Mouse (Mus musculus): ENCODE results near the gene Ubqln1. TPM values are rescaled to one million over a fixed set of nuclear protein-coding genes. Genes with fewer than 3 reads are reported as not detected.

Ubqln1 gene
- polyA plus RNA-seq (2016; fragmentation: Nextera tagmentation; extraction: Ambion mirVana) = 83.3 and 83.6 TPM in 2 replicates

DNA sequence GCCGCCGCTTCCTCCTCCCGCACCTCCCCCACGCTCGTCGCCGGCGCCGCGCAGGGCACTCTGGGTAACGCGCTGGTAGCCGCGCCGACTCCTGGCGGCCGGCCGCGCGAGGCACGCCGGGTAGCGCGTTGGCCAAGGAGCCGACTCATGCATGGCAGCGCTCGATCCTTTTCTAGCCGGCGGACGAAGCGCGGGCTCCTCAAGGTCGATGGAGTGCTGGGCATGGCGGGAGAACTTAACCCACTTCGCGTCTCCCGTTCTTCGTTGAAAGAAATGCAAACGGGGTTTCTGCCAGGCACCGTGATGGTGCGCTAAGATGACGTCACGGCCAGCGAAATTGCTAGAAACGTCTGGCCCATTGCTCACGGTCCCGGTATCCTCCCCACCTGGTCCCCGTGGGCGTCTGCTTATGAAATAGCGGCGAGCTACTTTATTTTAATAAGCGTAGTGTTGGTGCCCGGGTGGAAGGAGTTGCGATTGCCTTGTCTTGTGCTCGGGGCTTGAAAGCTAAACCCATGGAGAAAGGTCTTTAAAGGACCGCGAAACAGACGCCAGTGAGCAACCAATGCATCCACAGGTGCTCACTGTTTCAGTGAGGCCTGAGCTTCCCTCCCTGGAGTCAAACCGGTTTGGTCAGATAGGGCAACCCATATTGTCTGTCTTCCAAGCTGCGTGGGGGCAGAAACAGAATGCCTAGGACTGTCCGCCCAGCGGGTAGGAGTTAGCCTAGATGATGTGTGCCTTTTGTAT lies at the start of gene Ubqln1:
Ubqln1 (minus strand) TSS at position 62 of the 750 bp plus-strand sequence.
- peak within 1 kb of the TSS; percentile 99 for H3K9ac ChIP-seq
- H3K36me3 ChIP-seq = 0 out of 2 replicates have a peak, but pooled peaks cover 3% of the 10 kb centered on the region
- H3K4me2 ChIP-seq = peak within 1 kb of the TSS; percentile 85
- H3K27me3 ChIP-seq (replicated peaks) = no peaks in the 10 kb centered on the region
- no peaks in the 10 kb centered on the region for H3K9me3 ChIP-seq (replicated peaks)
- 2% methylated on average over 62 of the region's 62 CpGs for WGBS (ENCODE audit: insufficient replicate concordance)
- H3K4me1 ChIP-seq = peaks cover 36% of the 10 kb centered on the region
- peak within 1 kb of the TSS; percentile 88 for H3K27ac ChIP-seq
- peak; percentile 92 for ATAC-seq
- peak within 1 kb of the TSS; percentile 96 for H3K4me3 ChIP-seq

DNA sequence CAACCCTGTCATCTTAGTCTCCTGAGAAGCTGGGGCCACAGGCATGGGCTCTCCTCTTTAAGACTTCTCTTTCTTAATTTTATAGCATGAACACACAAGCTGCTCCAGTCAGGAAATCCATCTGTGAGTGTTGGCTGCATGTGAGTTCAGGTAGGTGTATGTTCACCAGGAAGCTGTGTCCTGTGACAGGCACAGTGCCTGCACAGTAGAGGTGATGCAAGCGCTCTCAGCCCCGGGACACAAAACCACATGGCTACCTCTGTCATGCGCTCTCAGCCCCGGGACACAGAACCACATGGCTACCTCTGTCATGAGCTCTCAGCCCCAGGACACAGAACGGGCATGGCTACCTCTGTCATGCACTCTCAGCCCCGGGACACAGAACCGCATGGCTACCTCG lies 48.1 kb upstream of the Ubqln1 start:
- H3K36me3 ChIP-seq = no peaks in the 10 kb centered on the region
- H3K4me3 ChIP-seq = no peak overlapping the region
- ATAC-seq = no peak
- H3K4me2 ChIP-seq = no peak overlapping the region
- no peaks in the 10 kb centered on the region for H3K27me3 ChIP-seq (replicated peaks)
- no peak overlapping the region for H3K27ac ChIP-seq
- H3K9ac ChIP-seq = no peak overlapping the region
- no peaks in the 10 kb centered on the region for H3K4me1 ChIP-seq
- H3K9me3 ChIP-seq (replicated peaks) = no peaks in the 10 kb centered on the region
- WGBS (ENCODE audit: insufficient replicate concordance) = 77% methylated on average over 8 of the region's 8 CpGs

DNA sequence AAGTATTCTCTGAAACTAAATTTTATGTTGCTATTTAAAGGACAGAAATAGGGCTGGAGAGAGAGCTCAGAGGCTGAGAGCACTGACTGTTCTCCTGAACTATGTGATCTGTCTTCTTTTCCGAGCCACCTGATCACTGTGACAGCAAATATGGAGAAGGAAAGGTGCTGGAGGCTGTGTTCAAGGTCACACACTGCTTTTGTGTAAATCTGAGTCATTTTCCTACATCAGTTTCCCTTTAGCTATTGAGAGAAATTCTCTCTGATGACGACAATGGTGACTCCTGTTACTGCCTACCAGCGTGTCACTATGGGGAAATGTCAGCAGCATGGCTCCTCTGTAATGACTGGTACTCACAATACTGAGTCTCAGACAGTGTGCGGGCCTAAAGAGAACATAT lies 46.2 kb upstream of the Ubqln1 start:
- Histone ChIP-seq H3K4me2 (no peak overlapping the region), H3K27ac (no peak overlapping the region), H3K4me1 (no peaks in the 10 kb centered on the region), H3K36me3 (no peaks in the 10 kb centered on the region), H3K4me3 (no peak overlapping the region), H3K9ac (no peak overlapping the region), H3K27me3 (replicated peaks) (no peaks in the 10 kb centered on the region), H3K9me3 (replicated peaks) (no peaks in the 10 kb centered on the region)
- 70% methylated on average over 4 of the region's 4 CpGs for WGBS (ENCODE audit: insufficient replicate concordance)
- ATAC-seq = no peak

DNA sequence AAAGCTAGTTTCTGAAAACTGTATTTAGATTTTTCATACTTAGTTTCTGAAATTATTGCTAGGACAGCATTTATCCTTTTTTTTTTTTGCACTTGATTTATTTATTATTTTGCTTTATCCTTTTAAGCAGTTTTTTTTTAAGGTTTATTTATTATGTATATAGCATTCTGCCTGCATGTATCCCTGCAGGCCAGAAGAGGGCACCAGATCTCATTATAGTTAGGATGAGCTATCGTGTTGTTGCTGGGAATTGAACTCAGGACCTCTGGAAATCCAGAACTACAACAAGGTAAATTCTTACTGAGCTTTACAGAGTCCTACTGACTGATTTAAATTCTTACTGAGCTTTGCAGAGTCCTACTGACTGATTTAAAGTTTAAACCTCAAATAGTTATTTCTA lies 37.8 kb upstream of the Ubqln1 start:
- H3K4me3 ChIP-seq = no peak overlapping the region
- no peaks in the 10 kb centered on the region for H3K4me1 ChIP-seq
- no peak for ATAC-seq
- H3K36me3 ChIP-seq = peaks cover 6% of the 10 kb centered on the region
- WGBS (ENCODE audit: insufficient replicate concordance) = 75% methylated on average over 1 of the region's 1 CpGs
- no peak overlapping the region for H3K4me2 ChIP-seq
- H3K9ac ChIP-seq = no peak overlapping the region
- H3K27me3 ChIP-seq (replicated peaks) = no peaks in the 10 kb centered on the region
- no peaks in the 10 kb centered on the region for H3K9me3 ChIP-seq (replicated peaks)
- no peak overlapping the region for H3K27ac ChIP-seq

DNA sequence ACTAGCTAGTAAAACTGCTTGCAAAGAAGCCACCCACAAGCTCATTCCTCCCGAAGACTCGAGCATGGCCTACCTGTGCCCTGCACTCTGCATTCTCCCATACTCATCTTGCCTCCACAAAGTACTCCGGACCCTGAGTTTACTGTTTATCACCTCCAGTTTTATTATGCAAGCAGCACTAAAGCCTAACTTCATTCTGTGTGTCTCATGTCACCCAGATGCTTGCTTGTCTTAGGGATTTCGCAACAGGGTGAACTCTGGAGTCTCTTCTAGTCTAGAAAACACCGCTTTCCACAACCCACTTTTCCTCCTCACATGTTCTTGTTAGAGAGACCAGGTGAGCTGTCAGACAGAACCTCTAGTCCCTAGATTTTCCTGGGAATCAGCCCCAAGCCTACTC lies 33.5 kb upstream of the Ubqln1 start:
- Histone ChIP-seq H3K27ac (no peak overlapping the region), H3K9me3 (replicated peaks) (no peaks in the 10 kb centered on the region), H3K4me2 (no peak overlapping the region), H3K27me3 (replicated peaks) (no peaks in the 10 kb centered on the region), H3K4me1 (peaks cover 10% of the 10 kb centered on the region), H3K36me3 (peaks cover 3% of the 10 kb centered on the region), H3K9ac (no peak overlapping the region), H3K4me3 (no peak overlapping the region)
- WGBS (ENCODE audit: insufficient replicate concordance) = 76% methylated on average over 5 of the region's 5 CpGs
- no peak for ATAC-seq

DNA sequence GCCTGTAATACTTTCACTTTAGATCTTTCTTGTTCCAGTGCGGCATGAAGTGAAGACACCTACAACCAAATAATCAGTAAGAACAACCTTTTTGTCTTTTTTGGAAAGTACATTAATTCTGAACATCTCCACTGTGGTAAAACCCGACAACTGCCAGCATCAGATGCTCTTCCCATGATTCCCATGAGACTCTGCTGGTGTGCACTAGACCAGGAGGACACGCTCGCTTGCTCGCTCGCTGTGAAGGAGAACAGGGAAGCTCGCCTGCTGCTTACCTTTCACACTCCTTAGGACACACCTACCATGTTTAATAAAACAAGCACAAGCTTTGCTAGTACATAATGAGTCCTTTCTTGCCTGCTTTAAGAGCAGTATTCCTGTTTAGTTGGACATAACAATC lies 21.1 kb upstream of the Ubqln1 start:
- ATAC-seq = no peak
- 90% methylated on average over 7 of the region's 7 CpGs for WGBS (ENCODE audit: insufficient replicate concordance)
- Histone ChIP-seq H3K27me3 (replicated peaks) (no peaks in the 10 kb centered on the region), H3K36me3 (no peaks in the 10 kb centered on the region), H3K4me1 (no peaks in the 10 kb centered on the region), H3K4me3 (no peak overlapping the region), H3K4me2 (no peak overlapping the region), H3K9ac (no peak overlapping the region), H3K27ac (no peak overlapping the region), H3K9me3 (replicated peaks) (no peaks in the 10 kb centered on the region)

DNA sequence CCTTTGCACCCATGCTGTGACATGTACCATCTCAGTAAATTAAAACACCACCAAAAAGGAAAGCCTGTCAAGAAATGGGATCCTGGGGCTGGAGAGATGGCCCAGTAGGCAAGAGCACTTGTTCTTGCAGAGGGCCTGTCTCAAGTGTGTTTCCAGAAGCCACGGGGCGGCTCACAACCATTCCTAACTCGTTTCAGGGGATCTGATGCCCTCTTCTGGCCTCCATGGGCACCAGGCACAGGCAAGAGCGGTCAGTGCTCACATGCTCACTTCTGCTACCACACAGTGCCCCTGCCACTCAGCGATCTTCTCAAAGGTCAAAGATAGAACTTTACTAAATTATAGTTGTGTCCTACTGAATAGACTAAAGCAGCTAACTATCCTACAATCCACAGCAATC lies 17.2 kb upstream of the Ubqln1 start:
- 0 out of 2 replicates have a peak, but pooled peaks cover 9% of the 10 kb centered on the region for H3K4me1 ChIP-seq
- ATAC-seq = no peak
- H3K27me3 ChIP-seq (replicated peaks) = no peaks in the 10 kb centered on the region
- no peak overlapping the region for H3K4me2 ChIP-seq
- no peak overlapping the region for H3K4me3 ChIP-seq
- H3K36me3 ChIP-seq = no peaks in the 10 kb centered on the region
- H3K27ac ChIP-seq = no peak overlapping the region
- WGBS (ENCODE audit: insufficient replicate concordance) = 36% methylated on average over 5 of the region's 5 CpGs
- H3K9ac ChIP-seq = no peak overlapping the region
- H3K9me3 ChIP-seq (replicated peaks) = no peaks in the 10 kb centered on the region

DNA sequence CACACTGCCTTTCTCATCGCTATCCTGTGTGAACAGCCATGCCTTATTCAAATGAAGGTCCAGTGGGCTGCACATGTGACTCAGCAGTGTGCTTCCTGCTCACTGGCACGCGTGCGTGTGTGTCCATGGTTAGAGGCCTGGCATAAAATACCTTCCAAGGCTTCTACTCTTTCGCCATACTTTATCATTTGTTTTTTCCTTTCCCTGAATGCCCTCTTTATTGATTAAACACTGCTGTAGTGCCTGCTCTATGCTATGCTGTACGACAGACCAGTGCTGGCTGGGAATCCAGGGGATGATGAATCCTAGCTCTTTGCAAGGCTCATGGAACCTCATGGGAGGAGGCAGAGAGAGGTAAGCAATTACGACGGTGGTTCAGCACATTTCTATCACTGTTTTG lies 16.6 kb upstream of the Ubqln1 start:
- Histone ChIP-seq H3K27ac (no peak overlapping the region), H3K36me3 (no peaks in the 10 kb centered on the region), H3K9me3 (replicated peaks) (no peaks in the 10 kb centered on the region), H3K4me1 (0 out of 2 replicates have a peak, but pooled peaks cover 9% of the 10 kb centered on the region), H3K27me3 (replicated peaks) (no peaks in the 10 kb centered on the region), H3K4me2 (no peak overlapping the region), H3K9ac (no peak overlapping the region), H3K4me3 (no peak overlapping the region)
- WGBS (ENCODE audit: insufficient replicate concordance) = 74% methylated on average over 8 of the region's 8 CpGs
- no peak for ATAC-seq

DNA sequence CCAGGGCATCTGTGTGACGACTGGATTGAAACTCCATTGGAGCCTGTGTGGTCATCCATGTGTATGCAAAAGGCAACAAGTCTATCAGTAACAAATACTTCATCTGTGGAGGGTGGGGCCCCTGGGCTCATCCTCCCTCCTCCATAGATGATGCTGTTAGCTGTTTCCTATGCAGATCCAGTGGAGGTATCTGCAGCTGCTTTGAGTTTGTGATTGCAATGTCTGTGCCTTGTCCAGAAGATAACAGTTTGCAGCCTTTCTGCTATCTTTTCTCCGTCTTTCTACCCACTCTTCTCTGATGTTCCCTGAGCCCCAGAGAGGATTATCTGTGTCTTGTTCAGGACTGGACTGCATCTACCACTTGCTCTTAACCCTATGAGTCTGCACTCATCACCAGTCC lies 13.2 kb upstream of the Ubqln1 start:
- Histone ChIP-seq H3K4me3 (no peak overlapping the region), H3K9ac (no peak overlapping the region), H3K4me2 (no peak overlapping the region), H3K27me3 (replicated peaks) (no peaks in the 10 kb centered on the region), H3K27ac (no peak overlapping the region), H3K9me3 (replicated peaks) (no peaks in the 10 kb centered on the region), H3K4me1 (0 out of 2 replicates have a peak, but pooled peaks cover 9% of the 10 kb centered on the region), H3K36me3 (no peaks in the 10 kb centered on the region)
- peak; percentile 59 for ATAC-seq
- WGBS (ENCODE audit: insufficient replicate concordance) = 26% methylated on average over 2 of the region's 2 CpGs

DNA sequence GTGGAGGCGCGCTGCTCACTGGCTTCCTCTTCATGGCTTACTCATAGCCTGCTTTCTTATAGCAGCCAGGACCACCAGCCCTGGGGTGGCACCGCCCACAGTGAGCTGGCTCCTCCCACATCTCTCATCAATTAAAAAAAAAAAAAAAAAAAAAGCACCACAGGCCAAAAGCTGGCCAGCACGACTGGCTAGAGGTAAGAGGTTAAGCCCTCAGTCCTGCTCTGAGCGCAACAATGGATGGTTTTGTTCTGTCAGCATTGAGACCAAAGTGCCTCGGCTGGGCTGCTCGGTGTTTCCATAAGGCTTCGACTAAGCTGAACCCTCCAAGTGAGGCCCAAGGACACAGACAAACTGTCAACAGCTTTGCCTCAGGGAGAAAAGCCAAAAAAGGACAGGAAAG lies 10.2 kb upstream of the Ubqln1 start:
- Histone ChIP-seq H3K9me3 (replicated peaks) (no peaks in the 10 kb centered on the region), H3K4me1 (0 out of 2 replicates have a peak, but pooled peaks cover 17% of the 10 kb centered on the region), H3K27me3 (replicated peaks) (0 out of 2 replicates have a peak, but pooled peaks cover 6% of the 10 kb centered on the region), H3K4me3 (no peak overlapping the region), H3K27ac (no peak overlapping the region), H3K36me3 (no peaks in the 10 kb centered on the region), H3K4me2 (no peak overlapping the region), H3K9ac (no peak overlapping the region)
- ATAC-seq = no peak
- 75% methylated on average over 8 of the region's 8 CpGs for WGBS (ENCODE audit: insufficient replicate concordance)

DNA sequence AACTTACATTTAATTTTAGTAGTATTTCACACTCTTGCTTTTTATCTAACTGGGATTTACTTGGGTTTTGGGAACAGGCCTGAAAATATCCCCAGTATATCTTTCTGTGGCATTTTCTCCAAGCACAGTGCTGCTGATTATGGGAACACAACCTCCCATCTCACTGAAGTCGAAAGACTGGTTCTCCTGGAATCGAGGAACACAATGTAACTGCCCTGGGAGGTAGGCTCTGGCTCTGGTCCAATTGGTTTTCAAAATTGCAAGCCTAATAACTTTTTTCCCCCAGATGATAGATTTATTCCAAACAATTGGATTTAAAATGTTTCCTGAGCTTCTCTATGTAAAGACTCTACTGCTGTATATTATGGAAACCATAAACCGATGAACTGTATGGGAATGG lies 4.8 kb upstream of the Ubqln1 start:
- Histone ChIP-seq H3K9ac (no peak overlapping the region), H3K4me1 (peaks cover 17% of the 10 kb centered on the region), H3K27ac (no peak overlapping the region), H3K4me3 (no peak overlapping the region), H3K9me3 (replicated peaks) (no peaks in the 10 kb centered on the region), H3K27me3 (replicated peaks) (0 out of 2 replicates have a peak, but pooled peaks cover 6% of the 10 kb centered on the region), H3K36me3 (no peaks in the 10 kb centered on the region), H3K4me2 (no peak overlapping the region)
- ATAC-seq = no peak
- 74% methylated on average over 3 of the region's 3 CpGs for WGBS (ENCODE audit: insufficient replicate concordance)

DNA sequence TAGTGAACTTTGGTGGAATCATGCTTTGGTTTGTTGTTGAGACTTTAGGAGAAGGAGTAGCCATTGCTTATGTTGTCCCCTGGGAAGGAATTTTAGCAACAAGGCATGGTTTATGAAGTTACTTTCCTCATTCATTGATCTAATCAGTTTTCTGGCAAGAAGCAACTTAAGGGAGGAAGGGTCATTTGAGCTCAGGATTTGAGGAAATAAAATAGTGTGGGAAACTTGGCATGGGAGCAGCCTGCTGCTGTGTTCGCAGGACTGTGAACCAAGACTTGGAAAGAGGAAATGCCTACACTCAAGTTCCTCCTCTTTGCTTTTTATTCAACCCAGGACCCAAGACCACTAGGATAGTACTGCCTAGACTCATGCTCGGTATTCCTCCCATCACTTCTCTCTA lies 2.1 kb upstream of the Ubqln1 start:
- no peak overlapping the region for H3K27ac ChIP-seq
- WGBS (ENCODE audit: insufficient replicate concordance) = 69% methylated on average over 2 of the region's 2 CpGs
- H3K27me3 ChIP-seq (replicated peaks) = 0 out of 2 replicates have a peak, but pooled peaks cover 6% of the 10 kb centered on the region
- no peak overlapping the region for H3K4me3 ChIP-seq
- no peaks in the 10 kb centered on the region for H3K36me3 ChIP-seq
- no peak overlapping the region for H3K4me2 ChIP-seq
- no peaks in the 10 kb centered on the region for H3K9me3 ChIP-seq (replicated peaks)
- H3K4me1 ChIP-seq = peaks cover 28% of the 10 kb centered on the region
- no peak for ATAC-seq
- no peak overlapping the region for H3K9ac ChIP-seq
